Mouse (Mus musculus): ENCODE data around the gene Npdc1. TPM values are rescaled to one million over a fixed set of nuclear protein-coding genes. Genes with fewer than 3 reads are reported as not detected.

The Npdc1 gene
- total and polyA plus RNA-seq, 3 experiments, result 0.49 to 5.5 TPM; not detected in 1

GRCm38 (mm10) chr2:25363478-25364178 lies 35.5 kb upstream of the Npdc1 start:
- dilution Hi-C loops (cut with MboI; ENCODE audit: extremely low pct_ligation_motif_present, extremely low pct_unique_long_range_greater_than_20kb, low sequenced_read_pairs) (no loop called here), in situ Hi-C loops (cut with MboI; ENCODE audit: low pct_ligation_motif_present, low pct_unique_long_range_greater_than_20kb, low sequenced_read_pairs) (no loop called here)
- Histone ChIP-seq H3K36me3 (replicated peaks in 1 of 2; ENCODE audit: control insufficient read depth in 1 of 2, insufficient read depth in 1 of 2, low read length in 1 of 2) (peaks cover 20 to 54% of the 10 kb centered on the region in 2 experiments), H3K79me2 (replicated peaks; ENCODE audit: control insufficient read depth, extremely low read depth, insufficient read depth, poor library complexity, severe bottlenecking) (no peaks in the 10 kb centered on the region), H3K4me1 (ENCODE audit: control insufficient read depth in 1 of 2, insufficient read depth in 2 of 2) (peaks cover 7 to 11% of the 10 kb centered on the region in 2 experiments; a peak in 3 of 4 replicates), H3K9me3 (replicated peaks; ENCODE audit: low read length) (no peaks in the 10 kb centered on the region), H3K4me2 (ENCODE audit: insufficient read depth, low read depth, poor library complexity, severe bottlenecking) (no peak overlapping the region), H3K9ac (ENCODE audit: insufficient read depth, low read depth) (no peak overlapping the region), H3K4me3 (replicated peaks in 1 of 3; ENCODE audit: low read depth in 2 of 3, low read length in 2 of 3, poor library complexity in 1 of 3) (no peak overlapping the region), H3K27me3 (replicated peaks) (peaks cover 17% of the 10 kb centered on the region), H3K27ac (ENCODE audit: insufficient read depth, low read depth) (no peak overlapping the region)
- TF ChIP-seq MAZ (IDR thresholded peaks at IDR 0.05; ENCODE audit: low read depth, low read length) (no peak), RAD21 (IDR thresholded peaks at IDR 0.05; ENCODE audit: low read depth, low read length) (no peak), MXI1 (IDR thresholded peaks at IDR 0.05; ENCODE audit: low read depth, low read length) (no peak), ETS1 (conservative IDR thresholded peaks at IDR 0.05; ENCODE audit: low read depth, low read length) (no peak), JUN (IDR thresholded peaks at IDR 0.05; ENCODE audit: insufficient read depth, low read depth, low read length) (no peak), CHD1 (IDR thresholded peaks at IDR 0.05; ENCODE audit: low read depth, low read length) (no peak), UBTF (IDR thresholded peaks at IDR 0.05; ENCODE audit: low read depth, low read length) (no peak), RCOR1 (conservative IDR thresholded peaks at IDR 0.05; ENCODE audit: low read depth, low read length) (no peak), CHD2 (IDR thresholded peaks at IDR 0.05; ENCODE audit: low read length) (no peak), CTCF (conservative IDR thresholded peaks at IDR 0.05 in 1 of 2, IDR thresholded peaks at IDR 0.05 in 1 of 2; ENCODE audit: low read depth in 2 of 2, low read length in 2 of 2) (no peak), KAT2A (IDR thresholded peaks at IDR 0.05; ENCODE audit: insufficient replicate concordance, low read length) (no peak), ZKSCAN1 (IDR thresholded peaks at IDR 0.05; ENCODE audit: borderline replicate concordance, low read depth, low read length) (no peak), BHLHE40 (IDR thresholded peaks at IDR 0.05; ENCODE audit: low read depth, low read length) (no peak), IRF4 (IDR thresholded peaks at IDR 0.05; ENCODE audit: low read depth, low read length) (no peak), ZMIZ1 (IDR thresholded peaks at IDR 0.05; ENCODE audit: low read depth, low read length) (no peak), MYC (IDR thresholded peaks at IDR 0.05; ENCODE audit: low read depth, low read length) (no peak), POLR2AphosphoS2 (IDR thresholded peaks at IDR 0.05; ENCODE audit: low read depth, low read length) (no peak)
- no peak for DNase-seq (ENCODE audit: extremely low read depth)

GRCm38 (mm10) chr2:25364313-25364712 lies 34.8 kb upstream of the Npdc1 start:
- Histone ChIP-seq H3K79me2 (replicated peaks; ENCODE audit: control insufficient read depth, extremely low read depth, insufficient read depth, poor library complexity, severe bottlenecking) (no peaks in the 10 kb centered on the region), H3K27me3 (replicated peaks) (peaks cover 21% of the 10 kb centered on the region), H3K4me1 (ENCODE audit: control insufficient read depth in 1 of 2, insufficient read depth in 2 of 2) (peaks cover 7 to 11% of the 10 kb centered on the region in 2 experiments; a peak in 3 of 4 replicates), H3K36me3 (replicated peaks in 1 of 2; ENCODE audit: control insufficient read depth in 1 of 2, insufficient read depth in 1 of 2, low read length in 1 of 2) (peaks cover 20 to 51% of the 10 kb centered on the region in 2 experiments), H3K27ac (ENCODE audit: insufficient read depth, low read depth) (no peak overlapping the region), H3K9ac (ENCODE audit: insufficient read depth, low read depth) (no peak overlapping the region), H3K4me3 (replicated peaks in 1 of 3; ENCODE audit: low read depth in 2 of 3, low read length in 2 of 3, poor library complexity in 1 of 3) (no peak overlapping the region), H3K9me3 (replicated peaks; ENCODE audit: low read length) (no peaks in the 10 kb centered on the region), H3K4me2 (ENCODE audit: insufficient read depth, low read depth, poor library complexity, severe bottlenecking) (no peak overlapping the region)
- no peak for TF ChIP-seq MXI1 (IDR thresholded peaks at IDR 0.05; ENCODE audit: low read depth, low read length)
- TF ChIP-seq TBP (conservative IDR thresholded peaks at IDR 0.05; ENCODE audit: low read depth, low read length), result no peak
- no peak for TF ChIP-seq MAZ (IDR thresholded peaks at IDR 0.05; ENCODE audit: low read depth, low read length)
- TF ChIP-seq KAT2A (IDR thresholded peaks at IDR 0.05; ENCODE audit: insufficient replicate concordance, low read length), result no peak
- TF ChIP-seq RAD21 (IDR thresholded peaks at IDR 0.05; ENCODE audit: low read depth, low read length), result no peak
- no peak for TF ChIP-seq ZNF384 (IDR thresholded peaks at IDR 0.05; ENCODE audit: low read depth, low read length)
- TF ChIP-seq USF2 (conservative IDR thresholded peaks at IDR 0.05; ENCODE audit: low read depth, low read length), result no peak
- TF ChIP-seq E2F4 (IDR thresholded peaks at IDR 0.05; ENCODE audit: insufficient replicate concordance, low read depth, low read length), result no peak
- TF ChIP-seq EP300 (IDR thresholded peaks at IDR 0.05; ENCODE audit: low read length), result no peak
- TF ChIP-seq NRF1 (IDR thresholded peaks at IDR 0.05; ENCODE audit: low read depth, low read length), result no peak
- TF ChIP-seq ZKSCAN1 (IDR thresholded peaks at IDR 0.05; ENCODE audit: borderline replicate concordance, low read depth, low read length), result no peak
- dilution Hi-C loops (cut with MboI; ENCODE audit: extremely low pct_ligation_motif_present, extremely low pct_unique_long_range_greater_than_20kb, low sequenced_read_pairs), result no loop called here
- in situ Hi-C loops (cut with MboI; ENCODE audit: low pct_ligation_motif_present, low pct_unique_long_range_greater_than_20kb, low sequenced_read_pairs), result no loop called here
- DNase-seq (ENCODE audit: extremely low read depth), result no peak
